Mouse (Mus musculus): ENCODE data around the gene Zfp626. TPM values are rescaled to one million over a fixed set of nuclear protein-coding genes. Genes with fewer than 3 reads are reported as not detected.
A peak's percentile ranks its signal among the peaks of the same experiment; 100 is the strongest.
"Not testable (repeated sequence)": the region's sequence is repeated elsewhere in the genome, so short reads cannot be mapped to it uniquely, and the experiment has no call there.

Zfp626 gene
- polyA plus RNA-seq (2017; shearing (Covaris generic)) = 10 to 100 TPM in 1 of 2 experiments, 1 to 10 TPM in 1; 6.1 to 11.8 TPM

GRCm38 (mm10) chr7:27806896-27807295, at the start of gene Zfp626:
Gene Zfp626, plus strand, starts transcription at chr7:27807196.
- not testable (repeated sequence) for ATAC-seq

- ATAC-seq = no peak
Measured at GRCm38 (mm10) chr7:27765176-27765886, 41.7 kb upstream of the Zfp626 start.

- ATAC-seq = no peak
Measured at GRCm38 (mm10) chr7:27789306-27789705, 17.7 kb upstream of the Zfp626 start.

GRCm38 (mm10) chr7:27793865-27794264, 13.1 kb upstream of the Zfp626 start:
- not testable (repeated sequence) for ATAC-seq

- ATAC-seq = no peak
Measured at GRCm38 (mm10) chr7:27794566-27794965, 12.4 kb upstream of the Zfp626 start.

- no peak for ATAC-seq
Measured at GRCm38 (mm10) chr7:27797906-27798811, 8.8 kb upstream of the Zfp626 start.

GRCm38 (mm10) chr7:27801137-27801536, 5.9 kb upstream of the Zfp626 start:
- no peak for ATAC-seq

GRCm38 (mm10) chr7:27802986-27803385, 4.0 kb upstream of the Zfp626 start:
- no peak for ATAC-seq

- peak; percentile 97 for ATAC-seq
Measured at GRCm38 (mm10) chr7:27804297-27805030, 2.5 kb upstream of the Zfp626 start.

- not testable (repeated sequence) for ATAC-seq
Measured at GRCm38 (mm10) chr7:27807305-27807704, 309 bp downstream of the Zfp626 start.

GRCm38 (mm10) chr7:27818526-27819110, 11.6 kb downstream of the Zfp626 start:
- no peak for ATAC-seq

- ATAC-seq = no peak
Measured at GRCm38 (mm10) chr7:27822611-27823010, 15.6 kb downstream of the Zfp626 start.

GRCm38 (mm10) chr7:27834131-27834530, 27.1 kb downstream of the Zfp626 start:
- ATAC-seq = no peak

- peak; percentile 17 for ATAC-seq
Measured at GRCm38 (mm10) chr7:27837896-27838295, 30.9 kb downstream of the Zfp626 start.

- peak; percentile 96 for ATAC-seq
Measured at GRCm38 (mm10) chr7:27838323-27839249, 31.6 kb downstream of the Zfp626 start, which contains the start of gene Zfp59. Gene Zfp59, plus strand, starts transcription at chr7:27838607.

- no peak for ATAC-seq
Measured at GRCm38 (mm10) chr7:27839596-27839995, 32.6 kb downstream of the Zfp626 start.

GRCm38 (mm10) chr7:27840104-27840503, 33.1 kb downstream of the Zfp626 start:
- ATAC-seq = no peak

GRCm38 (mm10) chr7:27857227-27857626, 50.2 kb downstream of the Zfp626 start, which contains the start of gene Zfp607a:
Gene Zfp607a, plus strand, starts transcription at chr7:27857527.
- no peak for ATAC-seq

- peak; percentile 42 for ATAC-seq
Measured at GRCm38 (mm10) chr7:27859301-27860251, 52.6 kb downstream of the Zfp626 start.
